Comparison of ENCODE assay signal across 11 mouse cellular contexts in the genomic region with DNA sequence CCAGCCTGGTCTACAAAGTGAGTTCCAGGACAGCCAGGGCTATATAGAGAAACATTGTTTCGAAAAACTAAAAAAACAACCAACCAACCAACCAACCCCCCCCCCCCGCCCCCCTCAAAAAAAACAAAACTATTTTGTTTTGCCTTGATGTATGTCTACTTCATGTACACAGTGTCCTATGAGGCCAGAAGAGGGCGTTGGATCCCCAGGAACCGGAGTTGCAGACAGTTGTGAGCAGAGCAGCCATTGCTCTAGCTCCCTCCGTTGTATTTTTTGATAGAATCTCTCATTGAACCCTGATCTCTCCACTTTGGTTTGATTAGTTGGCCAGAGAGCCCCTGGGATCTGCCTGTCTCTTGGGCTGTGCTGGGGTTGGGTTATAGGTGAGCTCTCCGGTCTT. TPM values are rescaled to one million over a fixed set of nuclear protein-coding genes. Genes with fewer than 3 reads are reported as not detected.
DNase-seq lines count a peak whose midpoint lies in the region; TF ChIP-seq lines count a peak whose summit lies in the region.
"Had no signal": no experiment of that assay in that cellular context is flagged by ENCODE, and none has a peak within 500 bp of the region (broad histone marks: within the 10 kb centered on the region; RNA-seq: fewer than 3 reads in every experiment).

No protein-coding gene starts in this region.

- H3K4me3 ChIP-seq in layer of hippocampus, adult 2 months, result no peak overlapping the region
- H3K4me3 ChIP-seq: limb, embryonic 13.5 days had no signal

- TF ChIP-seq CTCF in layer of hippocampus, adult 2 months (conservative IDR thresholded peaks at IDR 0.05), result peak; percentile 41

- H3K27ac ChIP-seq in layer of hippocampus, adult 2 months, result no peak overlapping the region

- peak; percentile 33 to 46 for DNase-seq in cerebellum, postnatal 14 days
- no peak for DNase-seq in cerebellum, adult 11 months
- DNase-seq in layer of hippocampus, adult 2 months (ENCODE audit: low spot score in 2 of 2), result no peak
- no peak for DNase-seq in layer of hippocampus, postnatal 25 days (ENCODE audit: extremely low spot score in 1 of 2, low spot score in 1 of 2)
- peak; percentile 27 to 29 for DNase-seq in B cell, adult 2 months
- DNase-seq in brain, adult 2 months (ENCODE audit: low read depth, low spot score), result peak; percentile 48
- no peak for DNase-seq in urinary bladder, postnatal 10 days (ENCODE audit: low spot score)
- no peak for DNase-seq in urinary bladder, adult 18-20 months (ENCODE audit: low spot score in 2 of 2)
- DNase-seq: gastrocnemius, postnatal 36 days; kidney, adult 18-20 months had no signal

RNA-seq across cellular contexts. Expression of a gene that starts 7.7 kb away (rescaled TPM):
- total RNA-seq in layer of hippocampus, adult 2 months (2021), result 100 to 1,000 TPM; 106 to 116 TPM
- 10 to 100 TPM; 80.3 to 82.7 TPM for total RNA-seq in layer of hippocampus, postnatal 25 days (2021)

RNA-seq across cellular contexts. Expression of a gene that starts 23.9 kb away (rescaled TPM):
- total RNA-seq in layer of hippocampus, adult 2 months (2021), result 100 to 1,000 TPM; 346 to 390 TPM
- 100 to 1,000 TPM; 275 to 354 TPM for total RNA-seq in layer of hippocampus, postnatal 25 days (2021)

RNA-seq across cellular contexts. Expression of a gene that starts 59.9 kb away (rescaled TPM):
- 10 to 100 TPM; 41.6 to 45.2 TPM for total RNA-seq in layer of hippocampus, adult 2 months (2021)
- total RNA-seq in layer of hippocampus, postnatal 25 days (2021), result 10 to 100 TPM; 45.6 to 47.4 TPM

Comparison
In these comparisons a context has a peak if more than half of its experiments do, and no peak if none do; other contexts are left out.
1. DNase-seq: peak in cerebellum, postnatal 14 days (2 of 2), B cell, adult 2 months (2 of 2) and brain, adult 2 months (single experiment); none in cerebellum, adult 11 months (single experiment), layer of hippocampus, adult 2 months (0 of 2), layer of hippocampus, postnatal 25 days (0 of 2), urinary bladder, postnatal 10 days (single experiment) and urinary bladder, adult 18-20 months (0 of 2).